Mouse (Mus musculus) stomach, postnatal 0 days (tissue): Measurements from ENCODE around the gene Por. TPM values are rescaled to one million over a fixed set of nuclear protein-coding genes. Genes with fewer than 3 reads are reported as not detected.

ENCODE experiments used
- ATAC-seq: fragments of 200-750 bp; cut with Nextera tagmentation; 2 replicates; pipeline ENCODE4 v1.8.0; 2017; ENCODE audit not compliant: low FRiP score, low TSS enrichment
- DNase-seq: peaks from one replicate; pipeline ENCODE4 v3.0.0-alpha.2; 2016; ENCODE audit warnings: low spot score
- H3K27ac ChIP-seq: fragments of 300-500 bp; sonication (generic); replicated peaks from 2 replicates; pipeline ENCODE4 v1.5.1; 2014; ENCODE audit warnings: mild to moderate bottlenecking, control low read depth
- H3K27me3 ChIP-seq: fragments of 300-500 bp; sonication (generic); 2 replicates; pipeline ENCODE4 v1.6.1; 2014; ENCODE audit warnings: low read length; ENCODE audit not compliant: control insufficient read depth, insufficient read depth
- H3K36me3 ChIP-seq: fragments of 300-500 bp; sonication (generic); 2 replicates; pipeline ENCODE4 v1.6.1; 2014; ENCODE audit warnings: low read length, mixed read lengths; ENCODE audit not compliant: control insufficient read depth, insufficient read depth
- H3K4me1 ChIP-seq: fragments of 300-500 bp; sonication (generic); replicated peaks from 2 replicates; pipeline ENCODE4 v1.6.1; 2014; ENCODE audit warnings: antibody characterized with exemption; ENCODE audit not compliant: control insufficient read depth, insufficient read depth
- H3K4me2 ChIP-seq: fragments of 300-500 bp; sonication (generic); replicated peaks from 2 replicates; pipeline ENCODE4 v1.6.1; 2014; ENCODE audit warnings: low read depth, mild to moderate bottlenecking, control low read depth, moderate library complexity
- H3K4me3 ChIP-seq: fragments of 300-500 bp; sonication (generic); 2 replicates; pipeline ENCODE4 v1.5.1; 2014; ENCODE audit warnings: low read depth, low read length, control low read depth
- H3K9ac ChIP-seq: fragments of 300-500 bp; sonication (generic); 2 replicates; pipeline ENCODE4 v1.6.1; 2014; ENCODE audit warnings: mild to moderate bottlenecking, low read length, control low read depth, mixed read lengths
- H3K9me3 ChIP-seq: fragments of 300-500 bp; sonication (generic); 2 replicates; pipeline ENCODE4 v1.6.1; 2016; ENCODE audit warnings: low read length; ENCODE audit not compliant: control insufficient read depth
- CTCF ChIP-seq: IDR thresholded peaks from 2 replicates; pipeline ENCODE4 v1.5.1; 2016; ENCODE audit warnings: antibody characterized with exemption, low read depth, mild to moderate bottlenecking, moderate library complexity
- EP300 ChIP-seq: optimal IDR thresholded peaks from 2 replicates; pipeline ENCODE3; 2016; ENCODE audit warnings: antibody characterized with exemption
- WGBS: fragments of 180-500 bp; shearing (Covaris S2); extraction: QIAGEN DNeasy Blood & Tissue Kit; methylation state at CpG from one replicate; pipeline ENCODE4 v1.1.7; 2014; 5-methylcytosine and 5-hydroxymethylcytosine counted together
- polyA plus RNA-seq: library from polyadenylated mRNA; unstranded; fragments of >200 nt; fragmentation: Nextera tagmentation; extraction: Ambion mirVana; gene quantifications from 2 replicates; pipeline ENCODE4 v1.2.1, GENCODE M21; 2015

The Por gene
- polyA plus RNA-seq, 1 experiment from 2014 or later, result 177 TPM

DNA sequence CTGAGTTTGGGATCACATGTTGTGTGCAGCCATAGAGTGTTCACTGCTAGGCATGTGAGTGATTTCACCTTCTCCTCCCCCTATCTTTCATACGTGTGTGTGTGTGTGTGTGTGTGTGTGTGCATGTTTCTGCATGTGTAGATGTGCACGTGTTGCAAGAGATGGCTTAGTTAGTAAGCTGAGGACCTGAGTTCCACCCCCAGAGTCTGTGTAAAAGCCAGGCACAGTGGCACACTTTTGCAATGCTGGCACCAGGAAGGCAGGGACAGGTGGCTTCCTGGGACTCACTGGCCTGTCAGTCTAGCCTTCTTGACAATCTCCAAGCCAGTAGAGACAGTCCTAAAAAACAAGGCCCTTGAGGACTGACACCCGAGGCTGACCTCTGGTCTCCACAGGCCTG, 95.1 kb downstream of the Por start:
- no peak for ATAC-seq

GRCm38 (mm10) chr5:135772519-135772918, 102.7 kb downstream of the Por start:
- no peak overlapping the region for H3K9ac ChIP-seq
- ATAC-seq, result no peak
- no peak for TF ChIP-seq CTCF
- TF ChIP-seq EP300, result no peak
- H3K27me3 ChIP-seq, result no peaks in the 10 kb centered on the region
- no peak overlapping the region for H3K27ac ChIP-seq
- H3K9me3 ChIP-seq, result no peaks in the 10 kb centered on the region
- H3K4me3 ChIP-seq, result no peak overlapping the region
- DNase-seq, result no peak
- 45% methylated on average over 3 of the region's 3 CpGs for WGBS
- H3K4me1 ChIP-seq, result 0 out of 2 replicates have a peak, but pooled peaks cover 1% of the 10 kb centered on the region
- no peak overlapping the region for H3K4me2 ChIP-seq
- no peaks in the 10 kb centered on the region for H3K36me3 ChIP-seq

More for the DNA sequence above, 95.1 kb downstream of the Por start:
- 51% methylated on average over 3 of the region's 3 CpGs for whole genome bisulfite sequencing
- Histone ChIP-seq H3K27ac (no peak overlapping the region), H3K9ac (no peak overlapping the region), H3K4me3 (no peak overlapping the region), H3K9me3 (no peaks in the 10 kb centered on the region), H3K36me3 (no peaks in the 10 kb centered on the region), H3K4me1 (no peaks in the 10 kb centered on the region), H3K4me2 (no peak overlapping the region), H3K27me3 (no peaks in the 10 kb centered on the region)
- no peak for TF ChIP-seq CTCF
- TF ChIP-seq EP300, result no peak
- DNase-seq, result no peak

GRCm38 (mm10) chr5:135776546-135776945, 106.7 kb downstream of the Por start:
- TF ChIP-seq CTCF, result no peak
- TF ChIP-seq EP300, result no peak
- Histone ChIP-seq H3K4me3 (no peak overlapping the region), H3K9me3 (no peaks in the 10 kb centered on the region), H3K4me1 (0 out of 2 replicates have a peak, but pooled peaks cover 9% of the 10 kb centered on the region), H3K27me3 (no peaks in the 10 kb centered on the region), H3K27ac (no peak overlapping the region), H3K9ac (no peak overlapping the region), H3K4me2 (no peak overlapping the region), H3K36me3 (no peaks in the 10 kb centered on the region)
- WGBS, result 73% methylated on average over 4 of the region's 4 CpGs
- DNase-seq (no peak), ATAC-seq (no peak)

DNA sequence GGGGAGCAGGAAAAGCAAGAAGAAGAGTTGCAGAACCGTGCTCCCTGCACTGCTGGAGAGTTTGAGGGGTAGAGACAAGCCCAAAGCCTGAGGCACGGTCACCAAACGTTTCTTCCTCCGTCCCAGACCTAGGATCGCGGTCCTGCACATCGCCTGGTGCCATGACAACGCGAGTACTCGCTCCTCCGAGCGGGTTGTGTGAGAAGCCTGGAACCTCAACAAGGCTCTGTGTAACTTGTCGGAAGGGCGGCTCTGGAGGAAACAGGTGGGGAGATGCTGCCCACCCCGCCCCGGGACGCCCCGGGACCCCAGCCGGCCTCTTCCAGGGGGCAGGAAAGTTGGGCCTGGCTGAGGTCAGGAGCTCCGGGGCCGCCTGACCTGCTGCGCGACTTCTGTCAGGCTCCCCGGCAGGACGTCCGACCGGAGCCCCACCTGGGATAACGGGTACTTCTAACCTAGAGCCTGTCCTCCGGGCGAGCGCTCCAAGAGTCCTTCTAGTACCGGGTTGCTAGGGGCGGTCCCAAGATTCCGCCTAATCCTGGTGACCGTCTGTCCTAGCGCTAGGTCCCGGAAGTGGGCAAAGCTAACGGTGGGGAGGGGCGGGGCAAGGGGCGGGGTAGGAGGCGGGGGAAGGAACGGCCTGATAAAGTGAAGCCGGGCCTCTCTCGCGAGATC, 108.1 kb downstream of the Por start, which contains the start of gene Styxl1:
Gene Styxl1, minus strand, starts transcription at position 590 of the 675 bp plus-strand sequence.
- H3K4me3 ChIP-seq, result peak within 1 kb of the TSS; percentile 68
- under 1% methylated on average over 43 of the region's 45 CpGs for WGBS
- H3K27me3 ChIP-seq, result no peaks in the 10 kb centered on the region
- peak within 1 kb of the TSS; percentile 96 for H3K9ac ChIP-seq
- H3K9me3 ChIP-seq, result no peaks in the 10 kb centered on the region
- H3K27ac ChIP-seq, result peak within 1 kb of the TSS; percentile 97
- peak; percentile 22 for ATAC-seq
- H3K36me3 ChIP-seq, result 0 out of 2 replicates have a peak, but pooled peaks cover 3% of the 10 kb centered on the region
- no peak for DNase-seq
- TF ChIP-seq CTCF (no peak), EP300 (no peak)
- peak within 1 kb of the TSS; percentile 83 for H3K4me2 ChIP-seq
- 0 out of 2 replicates have a peak, but pooled peaks cover 9% of the 10 kb centered on the region for H3K4me1 ChIP-seq

- peak; percentile 98 for ATAC-seq
- DNase-seq, result peak; percentile 100
- H3K4me2 ChIP-seq, result peak within 1 kb of the TSS; percentile 83
- H3K9ac ChIP-seq, result peak within 1 kb of the TSS; percentile 96
- peaks cover 3% of the 10 kb centered on the region; the same call in 1 of the 2 replicates for H3K36me3 ChIP-seq
- H3K4me3 ChIP-seq, result peak within 1 kb of the TSS; percentile 68
- peak within 1 kb of the TSS; percentile 97 for H3K27ac ChIP-seq
- TF ChIP-seq CTCF (no peak), EP300 (peak; percentile 100)
- no peaks in the 10 kb centered on the region for H3K27me3 ChIP-seq
- 0 out of 2 replicates have a peak, but pooled peaks cover 9% of the 10 kb centered on the region for H3K4me1 ChIP-seq
- no peaks in the 10 kb centered on the region for H3K9me3 ChIP-seq
- WGBS, result under 1% methylated on average over 70 of the region's 70 CpGs
These were observed 108.9 kb downstream of the Por start, which contains the start of gene Mdh2 for GRCm38 (mm10) chr5:135778471-135779445. TSS of gene Mdh2 (plus strand) at chr5:135778480.
